Mouse (Mus musculus): ENCODE data around the gene Hdac11.

DNA sequence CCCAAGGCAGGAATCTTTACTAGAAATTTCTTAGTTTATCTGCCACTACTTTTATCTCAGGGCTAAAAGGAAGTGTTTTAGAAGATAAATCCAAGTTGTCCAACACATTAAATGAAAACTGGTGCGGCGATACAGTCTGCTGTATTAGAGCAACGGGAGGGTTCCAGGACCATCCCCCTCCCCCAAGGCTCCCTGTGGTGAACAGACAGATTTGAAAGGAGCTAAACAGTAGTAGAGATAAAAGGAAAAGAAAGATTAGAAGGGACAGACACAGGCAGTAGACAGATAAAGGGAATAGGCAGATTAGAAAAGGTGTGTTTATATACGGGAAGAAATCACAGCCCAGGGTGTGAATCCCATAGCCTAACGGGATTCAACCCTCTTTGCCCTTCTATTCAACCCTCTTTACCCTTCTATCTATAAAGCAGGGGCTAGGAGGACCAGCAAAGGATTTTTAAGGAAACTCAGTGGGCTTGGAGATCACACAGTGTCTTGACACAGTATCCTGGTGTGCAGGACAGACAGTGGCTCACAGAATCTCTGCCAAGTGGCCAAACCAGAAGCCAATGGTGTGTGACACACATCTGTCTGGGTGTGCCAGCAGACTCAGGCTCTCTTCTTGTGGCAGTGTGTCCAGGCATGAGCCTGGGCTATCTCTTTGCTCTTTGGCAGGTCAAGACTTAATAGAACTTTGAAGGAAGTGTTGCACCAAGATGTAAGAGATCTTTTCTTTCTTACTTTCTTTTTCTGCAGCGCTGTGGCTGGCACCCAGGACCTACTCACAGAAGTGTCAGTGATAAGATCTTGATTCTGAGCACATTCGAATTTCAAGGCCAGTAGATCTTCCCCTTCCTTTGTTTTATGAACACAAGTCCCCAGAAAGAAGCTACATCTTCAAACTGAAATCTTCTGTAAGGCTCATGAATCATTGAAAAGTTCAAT, 31.9 kb upstream of the Hdac11 start:
- TF ChIP-seq POLR2A (IDR thresholded peaks at IDR 0.05; ENCODE audit: borderline replicate concordance, extremely low read depth, low read depth, low read length) (no peak), CTCF (IDR thresholded peaks at IDR 0.05; ENCODE audit: insufficient read depth, low read length) (no peak)
